Mouse (Mus musculus) telencephalon, adult 2 months (tissue): ENCODE data around the gene H2-K1.
"Not testable (repeated sequence)": the region's sequence is repeated elsewhere in the genome, so short reads cannot be mapped to it uniquely, and the experiment has no call there.

Experiments
- DNase-seq: peaks from one replicate; pipeline ENCODE4 v3.0.0-alpha.2; 2011; ENCODE audit warnings: low read depth, low spot score

H2-K1 gene

GRCm38 (mm10) chr17:34026917-34027655 lies 26.9 kb upstream of the H2-K1 start:
- no peak for DNase-seq

- no peak for DNase-seq
These were observed 26.1 kb upstream of the H2-K1 start for GRCm38 (mm10) chr17:34026221-34026620.

GRCm38 (mm10) chr17:34025756-34026151 lies 25.6 kb upstream of the H2-K1 start:
- DNase-seq, result no peak

GRCm38 (mm10) chr17:34024861-34025755 lies 25.0 kb upstream of the H2-K1 start:
- DNase-seq, result no peak

GRCm38 (mm10) chr17:34024317-34024821 lies 24.2 kb upstream of the H2-K1 start, which contains the start of gene Ring1:
Gene Ring1 (minus strand): TSS chr17:34024680.
- DNase-seq, result peak; percentile 53

GRCm38 (mm10) chr17:34023678-34024077 lies 23.5 kb upstream of the H2-K1 start:
- DNase-seq, result no peak

GRCm38 (mm10) chr17:34022987-34023386 lies 22.8 kb upstream of the H2-K1 start:
- DNase-seq, result no peak

GRCm38 (mm10) chr17:34022414-34022783 lies 22.3 kb upstream of the H2-K1 start:
- no peak for DNase-seq

- no peak for DNase-seq
These were observed 21.6 kb upstream of the H2-K1 start for GRCm38 (mm10) chr17:34021539-34022413.

- DNase-seq, result no peak
These were observed 13.3 kb upstream of the H2-K1 start for GRCm38 (mm10) chr17:34013436-34013835.

- no peak for DNase-seq
These were observed 10.0 kb upstream of the H2-K1 start for GRCm38 (mm10) chr17:34010156-34010555.

- no peak for DNase-seq
These were observed 6.4 kb upstream of the H2-K1 start for GRCm38 (mm10) chr17:34006570-34006969.

GRCm38 (mm10) chr17:34003426-34003825 lies 3.3 kb upstream of the H2-K1 start:
- DNase-seq, result no peak

- DNase-seq, result not testable (repeated sequence)
These were observed 649 bp upstream of the H2-K1 start for GRCm38 (mm10) chr17:34000796-34001195.

- no peak for DNase-seq
These were observed 602 bp downstream of the H2-K1 start for GRCm38 (mm10) chr17:33999341-34000149.

GRCm38 (mm10) chr17:33998697-33999096 lies 1.4 kb downstream of the H2-K1 start:
- DNase-seq, result not testable (repeated sequence)

- not testable (repeated sequence) for DNase-seq
These were observed 3.1 kb downstream of the H2-K1 start for GRCm38 (mm10) chr17:33997025-33997424.

- no peak for DNase-seq
These were observed 4.5 kb downstream of the H2-K1 start for GRCm38 (mm10) chr17:33995651-33996050.

- DNase-seq, result no peak
These were observed 5.2 kb downstream of the H2-K1 start for GRCm38 (mm10) chr17:33994959-33995358.

- DNase-seq, result peak; percentile 27
These were observed 8.1 kb downstream of the H2-K1 start for GRCm38 (mm10) chr17:33991788-33992664.
